Mouse (Mus musculus) bone marrow macrophage, adult 2 months (primary cell): ENCODE data around the gene Map3k12. TPM values are rescaled to one million over a fixed set of nuclear protein-coding genes. Genes with fewer than 3 reads are reported as not detected.

Experiments
- H3K27ac ChIP-seq: 2 replicates; pipeline ENCODE4 v1.5.1; 2012; ENCODE audit warnings: low read depth, low read length; ENCODE audit not compliant: insufficient read depth
- H3K4me1 ChIP-seq: 2 replicates; pipeline ENCODE4 v1.6.1; 2012; ENCODE audit warnings: low read length; ENCODE audit not compliant: control insufficient read depth, insufficient read depth
- H3K4me3 ChIP-seq: 2 replicates; pipeline ENCODE4 v1.5.1; 2012; ENCODE audit warnings: mild to moderate bottlenecking, low read length, moderate library complexity; ENCODE audit not compliant: insufficient read depth
- CTCF ChIP-seq: IDR thresholded peaks from 2 replicates; pipeline ENCODE4 v1.5.1; 2012; ENCODE audit warnings: low read depth, mild to moderate bottlenecking, low read length, moderate library complexity
- POLR2A ChIP-seq: IDR thresholded peaks from 2 replicates; pipeline ENCODE4 v1.6.1; 2012; ENCODE audit warnings: mild to moderate bottlenecking, low read depth, low read length, borderline replicate concordance
- polyA plus RNA-seq: library from polyadenylated mRNA; stranded (reverse); fragments of >200 nt; gene quantifications from 2 replicates; pipeline ENCODE4 v1.2.4, GENCODE M21; 2012; ENCODE audit not compliant: missing spikeins, insufficient read depth, insufficient read length

Map3k12 gene
- polyA plus RNA-seq, 1 experiment, result 17.4 TPM

DNA sequence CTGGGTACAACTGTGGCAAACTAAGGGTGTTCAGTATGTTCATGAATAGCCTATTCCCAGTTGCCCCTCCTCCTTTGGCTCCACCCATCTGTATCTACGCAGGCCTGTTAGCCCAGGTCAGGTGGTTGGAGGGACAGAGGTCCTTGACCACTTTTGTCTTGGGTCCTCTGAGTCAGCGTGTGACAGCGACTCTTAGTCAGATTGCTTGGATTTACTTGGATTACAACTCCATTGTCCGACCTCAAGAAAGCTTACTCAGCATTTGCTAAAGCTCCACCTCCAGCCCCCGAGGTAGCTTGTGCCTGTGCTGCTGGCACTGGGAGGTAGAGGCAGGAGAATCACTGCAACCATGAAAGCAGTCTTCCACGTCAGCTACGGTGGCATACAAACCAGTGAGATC, 65.9 kb downstream of the Map3k12 start:
- Histone ChIP-seq H3K4me3 (no peak overlapping the region), H3K4me1 (peaks cover 4% of the 10 kb centered on the region; the same call in 1 of the 2 replicates), H3K27ac (no peak overlapping the region)
- TF ChIP-seq CTCF (no peak), POLR2A (no peak)

DNA sequence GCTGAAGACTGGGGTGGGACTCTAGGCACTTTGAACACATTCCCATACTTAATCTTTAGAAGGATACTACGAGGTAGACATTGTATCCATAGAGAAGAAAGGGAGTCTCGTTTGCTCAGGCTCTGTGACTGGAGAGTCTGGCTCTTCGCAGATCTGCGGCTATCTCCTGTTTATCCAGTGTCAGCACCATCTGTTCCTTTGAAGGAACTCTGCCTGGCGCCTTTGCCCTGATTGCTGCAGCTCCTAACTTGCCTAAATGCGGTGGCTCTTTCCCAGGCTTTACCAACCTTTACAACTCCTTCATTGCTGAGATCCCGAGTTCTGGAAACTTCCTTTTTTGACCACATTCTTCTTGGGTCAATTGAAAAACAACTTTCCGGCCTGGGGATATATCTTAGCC, 67.5 kb downstream of the Map3k12 start:
- no peak overlapping the region for H3K27ac ChIP-seq
- TF ChIP-seq CTCF, result no peak
- TF ChIP-seq POLR2A, result no peak
- peaks cover 4% of the 10 kb centered on the region; the same call in 1 of the 2 replicates for H3K4me1 ChIP-seq
- H3K4me3 ChIP-seq, result no peak overlapping the region

Other genes with a start within 250 kb of the Map3k12 start
- gene Gm9918, start 246.5 kb downstream of the Map3k12 start, polyA plus RNA-seq, result not detected in 2 replicates
- gene Mfsd5, start 237.6 kb downstream of the Map3k12 start, polyA plus RNA-seq, result 71.6 and 78.4 TPM in 2 replicates
- 15.6 and 17.9 TPM in 2 replicates for gene Espl1, start 220.8 kb downstream of the Map3k12 start, polyA plus RNA-seq
- 542 and 550 TPM in 2 replicates for gene Pfdn5, start 190.9 kb downstream of the Map3k12 start, polyA plus RNA-seq
- gene Myg1, start 185.4 kb downstream of the Map3k12 start, polyA plus RNA-seq, result 41.5 and 46.2 TPM in 2 replicates
- gene Aaas, start 166.3 kb downstream of the Map3k12 start, polyA plus RNA-seq, result 35.7 and 39.7 TPM in 2 replicates
- 0.25 TPM in 1 of 2 replicates, not detected in the other for gene Sp7, start 149.9 kb downstream of the Map3k12 start, polyA plus RNA-seq
- gene Sp1, start 110.9 kb downstream of the Map3k12 start, polyA plus RNA-seq, result 43.8 and 47.0 TPM in 2 replicates
- gene Amhr2, start 71.7 kb downstream of the Map3k12 start, polyA plus RNA-seq, result not detected in 2 replicates
- gene Prr13, start 58.0 kb downstream of the Map3k12 start, polyA plus RNA-seq, result 372 and 379 TPM in 2 replicates
- 724 and 763 TPM in 2 replicates for gene Pcbp2, start 46.5 kb downstream of the Map3k12 start, polyA plus RNA-seq
- not detected in 2 replicates for gene Gm10337, start 13.3 kb downstream of the Map3k12 start, polyA plus RNA-seq
- gene Tarbp2, start 1.1 kb upstream of the Map3k12 start, polyA plus RNA-seq, result 24.9 and 33.9 TPM in 2 replicates
- gene Npff, start 7.9 kb upstream of the Map3k12 start, polyA plus RNA-seq, result 7.3 and 9.1 TPM in 2 replicates
- not detected in 2 replicates for gene Gm28047, start 108.0 kb upstream of the Map3k12 start, polyA plus RNA-seq
- gene Atf7, start 108.4 kb upstream of the Map3k12 start, polyA plus RNA-seq, result 95.4 and 102 TPM in 2 replicates
- 134 and 175 TPM in 2 replicates for gene Atp5g2, start 155.3 kb upstream of the Map3k12 start, polyA plus RNA-seq
- 71.0 and 72.9 TPM in 2 replicates for gene Calcoco1, start 205.1 kb upstream of the Map3k12 start, polyA plus RNA-seq